Mouse (Mus musculus): Measurements from ENCODE around the gene Snx1. TPM values are rescaled to one million over a fixed set of nuclear protein-coding genes. Genes with fewer than 3 reads are reported as not detected.

The Snx1 gene
- 101 and 122 TPM in 2 replicates for total RNA-seq (2017)

DNA sequence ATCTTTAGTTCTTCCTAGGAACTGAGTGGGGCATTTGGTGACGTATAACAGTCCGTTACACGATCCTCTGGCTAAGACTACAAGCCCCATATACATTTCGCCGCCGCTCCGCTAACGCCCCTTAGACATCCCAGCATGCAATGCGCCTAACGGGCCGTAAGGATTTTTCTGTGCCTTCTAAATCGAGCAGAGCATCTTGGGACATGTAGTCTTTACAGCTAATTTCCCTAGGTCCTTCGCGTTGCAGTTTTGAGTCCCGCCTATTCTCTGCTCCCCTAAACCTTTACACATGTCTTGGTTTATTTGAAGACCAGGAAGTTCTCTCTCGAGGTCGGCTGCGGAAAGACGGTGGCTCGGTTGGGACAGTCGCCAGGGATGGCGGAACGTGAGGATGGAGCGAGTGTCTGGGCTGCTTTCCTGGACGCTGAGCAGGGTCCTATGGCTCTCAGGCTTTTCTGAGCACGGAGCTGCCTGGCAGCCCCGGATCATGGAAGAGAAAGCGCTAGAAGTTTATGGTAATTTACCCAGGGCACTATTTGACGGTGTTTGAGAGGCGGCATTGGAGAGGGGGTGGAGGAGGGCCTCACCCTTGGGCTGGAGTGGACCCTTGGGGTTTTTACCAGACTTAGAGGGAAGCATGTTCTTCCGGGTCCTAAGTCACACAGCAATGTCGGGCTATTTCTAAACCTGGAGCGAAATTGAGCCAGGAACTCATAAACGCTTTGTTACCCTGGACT lies at the start of gene Snx1, which contains the start of gene Ciao2a:
Snx1 (minus strand) TSS at position 132 of the 737 bp plus-strand sequence.
Ciao2a (plus strand) TSS at position 156 of the 737 bp plus-strand sequence.
- peak; percentile 80 for ATAC-seq (replicated peaks; ENCODE audit: low read depth, poor library complexity, severe bottlenecking)

DNA sequence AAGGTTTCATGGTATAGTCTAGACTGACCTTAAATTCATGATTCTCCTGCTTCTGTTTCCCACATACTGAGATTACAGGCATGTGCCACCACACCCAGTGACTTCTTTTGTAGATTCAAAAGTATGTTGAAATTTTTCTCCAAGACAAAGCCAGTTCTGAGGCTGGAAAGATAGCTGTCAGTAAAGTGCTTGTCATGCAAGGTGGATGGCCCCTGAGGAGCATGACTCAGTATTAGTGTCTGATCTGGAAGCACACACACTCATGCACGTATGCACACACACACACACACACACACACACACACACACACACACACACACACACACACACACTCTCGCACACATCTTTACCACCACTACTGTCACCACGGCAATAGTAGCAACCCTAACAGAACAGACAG lies 48.6 kb upstream of the Snx1 start:
- no peak for ATAC-seq (replicated peaks; ENCODE audit: low read depth, poor library complexity, severe bottlenecking)

DNA sequence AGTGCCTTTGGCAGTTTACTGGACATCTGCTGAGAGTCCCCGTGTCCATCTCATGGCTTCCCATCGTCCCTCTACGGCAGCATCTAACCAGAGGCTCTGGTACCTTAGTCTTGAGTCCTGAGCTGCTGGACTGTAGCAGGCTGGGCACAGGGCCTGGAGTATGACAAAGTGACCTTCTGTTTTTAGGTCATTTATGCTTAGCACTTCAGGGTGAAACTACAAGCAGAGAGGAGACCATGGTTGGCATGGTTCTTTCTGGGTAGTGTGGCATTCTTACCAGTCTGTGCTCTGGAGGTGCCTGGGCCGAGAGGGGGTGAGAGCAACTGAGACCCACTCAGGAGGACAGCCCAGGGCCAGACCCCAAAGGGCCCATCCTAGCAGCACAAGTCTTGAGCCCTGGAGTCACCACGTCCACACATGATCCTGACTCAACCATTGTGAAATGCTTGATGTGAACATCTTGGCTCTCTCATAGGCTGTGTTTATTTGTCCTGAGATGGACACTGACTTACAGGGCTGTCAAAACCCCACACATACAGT lies 47.0 kb upstream of the Snx1 start:
- no peak for ATAC-seq (replicated peaks; ENCODE audit: low read depth, poor library complexity, severe bottlenecking)

DNA sequence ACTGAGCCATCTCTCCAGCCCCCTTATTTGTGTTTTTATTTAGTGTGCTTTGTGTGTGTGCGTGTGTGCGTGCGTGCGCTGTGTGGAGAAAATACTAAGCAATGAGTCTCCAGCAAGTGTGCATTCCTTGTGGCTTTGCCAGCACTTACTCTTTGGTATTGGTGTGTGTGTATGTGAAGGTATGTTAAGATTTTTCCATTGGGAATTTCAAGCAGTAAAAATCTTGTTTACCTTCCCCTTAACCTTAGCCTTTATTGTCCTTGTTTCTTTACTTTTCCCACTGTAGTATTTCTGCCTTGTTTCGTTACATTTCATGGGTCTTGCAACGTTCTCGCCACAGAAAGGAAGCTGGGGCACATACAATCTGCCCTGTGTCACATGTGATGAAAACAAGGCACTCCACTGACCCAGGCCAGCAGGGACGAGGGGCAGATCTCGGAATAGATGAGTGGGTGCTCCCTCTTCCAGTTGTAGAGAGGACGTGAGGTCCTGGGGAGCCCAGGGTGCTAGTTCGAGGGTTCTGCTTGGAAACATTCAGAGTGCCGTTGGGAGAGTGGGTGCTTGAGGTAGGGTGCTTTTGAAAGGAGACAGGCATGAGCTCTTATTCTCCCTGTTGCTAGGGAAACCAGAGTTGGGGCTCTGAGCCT lies 45.0 kb upstream of the Snx1 start:
- ATAC-seq (replicated peaks; ENCODE audit: low read depth, poor library complexity, severe bottlenecking), result no peak

DNA sequence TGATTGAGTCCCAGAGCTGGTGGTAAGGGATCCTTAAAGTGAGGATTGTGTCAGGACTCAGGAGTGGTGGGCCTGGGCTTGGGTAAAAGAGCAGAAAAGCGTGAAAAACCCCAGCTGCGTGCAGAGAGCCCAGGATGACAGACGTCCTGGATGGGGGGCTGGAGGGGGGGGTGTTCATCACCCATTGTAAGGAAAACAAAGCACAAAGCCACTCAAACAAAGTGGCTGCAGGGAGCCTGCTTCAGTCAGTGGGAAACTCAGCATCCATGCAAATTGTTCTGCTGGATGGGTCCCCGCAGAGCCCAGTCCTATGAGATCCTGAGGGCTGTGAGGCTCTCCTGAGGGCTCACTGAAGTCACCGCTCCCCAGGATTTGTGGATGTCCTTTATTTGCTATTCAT lies 44.1 kb upstream of the Snx1 start:
- no peak for ATAC-seq (replicated peaks; ENCODE audit: low read depth, poor library complexity, severe bottlenecking)

DNA sequence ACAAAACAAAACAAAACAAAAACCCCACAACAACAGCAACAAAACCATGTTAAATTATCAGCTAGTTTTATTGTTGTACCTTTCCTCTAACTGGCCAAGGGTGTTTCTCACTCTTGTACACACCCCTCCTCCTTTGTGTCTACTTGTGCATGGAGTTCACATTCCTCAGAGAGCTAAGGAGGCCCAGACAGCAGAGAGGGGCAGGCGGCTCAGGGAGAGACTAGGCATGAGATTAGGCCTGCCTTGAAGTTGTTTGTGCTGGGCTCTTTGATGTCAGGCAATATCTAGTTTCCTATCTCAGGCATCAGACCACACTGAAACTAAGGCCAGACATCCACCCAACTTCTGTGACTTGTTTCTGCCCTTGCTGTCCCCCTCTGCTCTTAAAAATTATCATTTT lies 41.8 kb upstream of the Snx1 start:
- ATAC-seq (replicated peaks; ENCODE audit: low read depth, poor library complexity, severe bottlenecking), result no peak

DNA sequence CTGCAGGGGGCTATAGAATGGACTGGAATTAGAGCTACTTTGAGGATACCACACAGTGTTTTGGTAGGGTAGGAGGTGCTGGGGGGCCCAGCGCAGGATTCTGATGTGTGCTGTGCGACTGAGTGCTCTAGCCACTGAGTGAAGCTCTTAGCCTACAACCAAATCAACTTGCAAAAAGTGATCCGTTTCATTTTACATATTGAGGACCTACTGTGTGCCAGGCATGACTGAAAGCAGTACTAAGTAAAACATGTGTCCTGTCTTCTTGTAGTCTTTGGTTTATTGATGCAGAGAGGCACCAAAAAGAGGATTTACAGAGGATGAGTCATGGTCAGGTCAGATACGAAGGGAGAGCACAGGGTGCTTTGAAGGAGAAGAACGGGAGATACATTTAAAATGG lies 40.8 kb upstream of the Snx1 start:
- no peak for ATAC-seq (replicated peaks; ENCODE audit: low read depth, poor library complexity, severe bottlenecking)

DNA sequence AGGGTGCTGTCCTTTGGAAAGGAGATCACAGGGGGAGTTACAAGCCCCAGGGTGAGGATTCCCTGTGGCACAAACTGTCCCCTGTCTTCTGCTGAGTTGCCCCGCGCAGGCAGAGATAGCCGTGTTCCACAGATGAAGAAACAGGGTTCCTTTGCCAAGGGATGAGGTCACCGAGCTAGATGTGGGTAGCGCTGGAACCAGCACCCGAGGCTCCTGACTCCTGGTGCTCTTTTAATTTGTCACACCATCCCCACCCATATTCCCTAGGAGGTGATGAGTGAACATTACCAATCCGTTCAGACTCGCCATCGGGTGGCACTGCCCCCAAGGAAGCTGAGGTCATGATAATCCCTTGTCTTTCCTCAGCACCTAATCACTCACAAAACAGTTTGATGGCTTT lies 36.6 kb upstream of the Snx1 start:
- ATAC-seq (replicated peaks; ENCODE audit: low read depth, poor library complexity, severe bottlenecking), result no peak

DNA sequence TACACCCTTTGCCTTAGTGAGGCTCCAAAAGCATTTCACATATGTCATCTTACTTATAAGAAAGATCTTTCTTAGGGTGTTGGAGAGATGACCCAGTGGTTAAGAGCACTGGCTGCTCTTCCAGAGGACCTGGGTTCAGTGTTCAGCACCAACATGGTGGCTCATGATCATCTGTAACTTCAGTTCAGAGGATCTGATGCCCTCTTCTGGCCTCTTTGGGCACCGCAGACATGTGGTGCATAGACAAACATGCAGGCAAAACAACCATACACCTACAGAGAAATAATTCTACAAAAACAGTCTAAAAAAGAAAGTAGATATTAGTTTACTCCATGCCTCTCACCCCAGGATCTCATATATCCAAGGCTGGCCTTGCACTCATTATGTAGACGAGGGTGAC lies 33.8 kb upstream of the Snx1 start:
- ATAC-seq (replicated peaks; ENCODE audit: low read depth, poor library complexity, severe bottlenecking), result no peak

DNA sequence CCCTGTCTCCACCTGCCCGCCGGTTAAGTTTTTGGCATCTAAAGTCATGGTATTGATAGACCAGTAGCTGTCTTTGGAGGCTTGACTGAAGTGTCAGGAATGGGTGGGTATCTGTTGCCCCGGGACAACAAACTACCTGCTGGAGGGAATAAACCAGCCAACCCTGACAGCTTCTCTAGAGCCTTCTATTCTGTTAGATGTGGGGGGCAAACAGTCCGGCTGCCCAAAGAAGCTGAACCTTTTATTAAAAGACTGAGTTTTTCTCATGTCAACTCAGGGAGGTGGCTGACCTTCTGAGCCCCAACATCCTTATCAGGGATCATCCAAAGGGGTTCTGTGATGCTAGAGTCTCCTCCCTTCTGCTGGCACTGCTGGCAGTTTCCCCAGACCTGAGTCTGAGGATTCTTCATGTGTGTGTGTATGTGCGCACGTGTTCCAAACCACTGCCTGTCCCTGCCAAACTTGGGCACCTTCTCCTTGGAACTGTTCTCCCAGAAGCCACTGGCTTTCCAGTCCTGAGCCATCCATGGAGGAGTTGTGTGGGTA lies 32.6 kb upstream of the Snx1 start:
- no peak for ATAC-seq (replicated peaks; ENCODE audit: low read depth, poor library complexity, severe bottlenecking)

DNA sequence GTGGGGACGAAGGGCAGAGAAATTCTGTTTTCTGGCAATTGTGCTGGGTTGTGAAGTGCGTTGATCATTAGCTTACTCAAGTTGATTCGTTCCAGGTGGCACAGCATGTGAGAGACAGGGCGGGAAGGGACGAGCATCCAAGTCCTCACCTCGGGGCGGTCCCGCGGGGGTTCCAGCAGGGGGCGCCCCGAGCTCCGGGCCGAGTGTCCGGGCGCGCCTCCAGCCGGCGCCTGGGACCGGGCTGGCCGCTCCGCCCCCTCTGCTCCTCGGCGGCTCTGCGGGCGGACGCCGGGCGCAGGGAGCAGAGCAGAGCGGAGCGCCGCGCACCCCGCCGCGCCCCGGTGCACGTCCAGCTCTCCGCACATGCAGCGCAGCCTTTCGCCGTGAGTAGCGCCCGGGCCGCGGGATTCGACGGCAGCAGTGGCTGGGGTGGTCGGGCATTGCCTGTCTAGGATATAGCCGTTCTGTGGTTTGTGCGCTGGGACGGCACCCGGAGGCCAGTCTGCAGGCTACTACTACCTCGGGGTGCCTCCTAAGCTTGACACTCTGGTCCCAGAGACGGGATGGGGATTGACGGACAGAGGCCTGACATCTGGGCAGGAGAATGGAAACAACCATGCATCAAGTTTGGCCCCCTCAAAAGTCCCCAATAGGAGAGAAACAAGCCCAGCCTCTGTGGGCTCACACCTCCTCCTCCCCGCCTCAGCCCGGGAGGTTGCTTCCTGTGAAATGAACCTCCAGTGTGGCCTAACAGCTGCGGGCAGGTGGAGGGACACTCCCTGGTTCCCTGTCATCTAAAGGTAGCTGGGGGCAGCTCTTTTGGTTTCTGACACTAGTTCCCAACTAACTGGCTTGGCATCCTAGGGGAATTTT lies 31.8 kb upstream of the Snx1 start, which contains the start of gene Dapk2:
Dapk2 (plus strand) TSS at position 266 of the 873 bp plus-strand sequence.
- peak; percentile 70 for ATAC-seq (replicated peaks; ENCODE audit: low read depth, poor library complexity, severe bottlenecking)

DNA sequence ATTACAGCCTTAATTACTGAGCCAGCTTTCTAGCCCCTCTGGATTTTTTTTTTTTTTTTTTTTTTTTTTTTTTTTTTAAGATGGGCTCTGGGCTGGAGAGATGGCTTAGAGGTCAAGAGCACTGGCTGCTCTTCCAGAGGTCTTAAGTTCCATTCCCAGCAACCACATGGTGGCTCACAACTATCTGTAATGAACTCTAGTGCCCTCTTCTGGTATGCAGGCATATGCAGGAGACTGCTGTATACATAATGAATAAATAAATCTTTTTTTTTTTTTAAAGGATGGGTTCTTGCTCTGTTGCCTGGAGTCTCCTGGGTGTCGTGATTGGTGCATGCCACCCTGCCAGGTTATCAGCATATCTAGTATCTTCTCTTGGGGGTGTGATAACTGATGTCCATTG lies 29.1 kb upstream of the Snx1 start:
- ATAC-seq (replicated peaks; ENCODE audit: low read depth, poor library complexity, severe bottlenecking), result no peak

DNA sequence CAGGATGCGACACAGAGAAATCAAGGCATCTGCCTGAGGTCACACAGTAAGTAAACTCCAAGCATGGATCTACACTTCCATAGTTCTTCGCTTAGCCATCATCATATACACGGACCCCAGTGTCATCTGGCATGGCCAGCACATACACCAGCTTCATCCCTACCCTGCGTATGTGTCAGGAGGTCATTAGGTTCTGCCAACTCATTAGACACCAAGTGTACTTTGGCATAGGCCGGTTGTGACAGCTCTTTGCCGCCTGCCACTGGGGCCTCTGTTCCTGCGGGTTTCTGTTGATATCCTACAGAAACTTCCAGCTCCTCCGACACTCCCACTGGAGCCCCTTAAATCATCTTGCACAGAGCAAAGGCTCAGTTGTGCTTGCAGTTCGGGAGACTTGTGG lies 27.6 kb upstream of the Snx1 start:
- ATAC-seq (replicated peaks; ENCODE audit: low read depth, poor library complexity, severe bottlenecking), result no peak

DNA sequence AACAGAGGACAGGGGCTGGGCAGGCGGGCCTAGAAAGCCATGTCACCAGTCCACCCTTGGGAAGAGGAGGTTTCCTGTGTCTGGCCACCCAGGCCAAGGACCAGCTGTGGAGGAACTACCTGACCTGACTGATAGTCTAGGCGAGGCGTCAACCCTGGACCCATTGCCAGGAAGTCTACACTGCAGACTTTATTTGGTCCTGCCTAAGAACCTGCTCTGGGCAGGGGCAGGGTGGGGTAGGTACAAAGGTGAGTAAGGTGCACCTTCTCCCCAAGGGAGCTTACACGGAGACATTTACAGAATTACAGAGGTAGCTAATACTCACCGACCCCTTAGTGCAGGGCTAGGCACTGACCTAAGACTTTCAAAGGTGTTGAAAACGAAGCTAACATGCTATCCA lies 27.2 kb upstream of the Snx1 start:
- no peak for ATAC-seq (replicated peaks; ENCODE audit: low read depth, poor library complexity, severe bottlenecking)

DNA sequence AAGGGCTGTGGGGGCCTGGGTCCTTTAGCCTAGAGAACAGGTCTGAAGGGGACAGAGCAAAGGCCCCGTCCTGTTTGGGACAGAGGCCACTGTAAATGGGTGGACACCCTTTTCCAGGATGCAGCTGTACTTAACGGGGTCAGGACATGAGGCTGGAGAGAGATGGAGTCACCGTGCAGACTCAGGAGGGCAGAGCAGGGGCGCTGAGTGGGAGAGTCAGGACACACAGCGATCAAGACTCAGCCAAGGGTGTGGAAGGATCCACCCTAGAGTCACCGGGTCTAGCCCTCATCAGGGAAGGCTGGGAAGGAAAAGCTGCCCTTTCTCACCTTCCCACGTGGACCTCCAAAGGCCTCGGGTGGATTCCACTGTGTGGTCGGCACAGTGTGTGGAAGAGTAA lies 25.6 kb upstream of the Snx1 start:
- no peak for ATAC-seq (replicated peaks; ENCODE audit: low read depth, poor library complexity, severe bottlenecking)

DNA sequence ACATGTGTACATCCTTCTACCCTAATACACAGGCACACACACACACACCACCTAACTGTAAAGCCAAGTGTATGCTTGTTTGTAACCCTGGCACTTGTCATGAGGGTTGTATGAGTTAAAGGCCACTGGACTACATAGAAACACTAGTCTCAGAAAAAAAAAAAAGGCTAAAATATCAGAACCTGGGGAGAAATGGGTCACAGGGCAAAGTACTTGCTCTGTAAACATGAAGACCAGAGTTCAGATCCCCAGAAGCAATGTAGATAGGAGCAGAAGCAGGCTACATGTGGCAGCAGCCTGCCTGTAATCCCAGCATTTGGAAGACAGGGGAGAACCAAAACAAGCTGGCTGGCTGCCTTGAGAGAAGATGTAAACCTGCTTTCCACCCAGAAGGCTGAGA lies 19.8 kb upstream of the Snx1 start:
- no peak for ATAC-seq (replicated peaks; ENCODE audit: low read depth, poor library complexity, severe bottlenecking)

DNA sequence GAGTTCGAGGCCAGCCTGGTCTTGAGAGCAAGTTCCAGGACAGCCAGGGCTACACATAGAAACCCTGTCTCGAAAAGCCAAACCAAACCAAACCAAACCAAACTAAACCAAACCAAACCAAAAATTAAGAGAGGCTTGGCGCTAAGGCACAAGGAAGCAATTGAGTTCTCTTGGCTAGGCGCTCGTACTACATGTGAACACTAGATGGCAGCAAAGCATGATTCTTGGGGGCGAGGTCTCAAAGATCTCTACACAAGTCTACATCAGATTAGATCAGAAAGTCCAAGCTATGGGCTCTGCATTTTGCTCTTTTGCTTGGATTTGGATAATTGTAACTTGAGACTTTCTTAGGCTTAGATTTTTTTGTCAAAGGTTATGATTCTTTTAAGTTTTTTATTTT lies 17.9 kb upstream of the Snx1 start:
- peak; percentile 93 for ATAC-seq (replicated peaks; ENCODE audit: low read depth, poor library complexity, severe bottlenecking)

DNA sequence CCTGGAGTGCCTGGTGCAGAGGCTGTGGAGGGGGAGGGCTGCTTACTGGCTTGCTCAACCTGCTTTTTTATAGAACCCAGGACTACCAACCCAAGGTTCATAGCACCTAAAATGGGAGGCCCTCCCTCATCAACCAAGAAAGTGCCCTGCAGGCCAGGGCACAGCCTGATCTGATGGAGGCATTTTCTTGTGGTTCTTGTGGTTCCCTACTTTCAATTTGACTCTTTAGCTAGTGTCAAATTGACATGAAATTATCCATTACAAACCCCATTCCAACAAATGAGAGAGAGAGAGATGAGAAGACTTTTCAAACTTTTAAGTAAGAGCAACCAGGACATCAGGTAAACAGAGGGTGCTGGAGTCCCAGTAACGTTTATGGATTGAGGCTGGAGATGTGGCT lies 15.9 kb upstream of the Snx1 start:
- no peak for ATAC-seq (replicated peaks; ENCODE audit: low read depth, poor library complexity, severe bottlenecking)

DNA sequence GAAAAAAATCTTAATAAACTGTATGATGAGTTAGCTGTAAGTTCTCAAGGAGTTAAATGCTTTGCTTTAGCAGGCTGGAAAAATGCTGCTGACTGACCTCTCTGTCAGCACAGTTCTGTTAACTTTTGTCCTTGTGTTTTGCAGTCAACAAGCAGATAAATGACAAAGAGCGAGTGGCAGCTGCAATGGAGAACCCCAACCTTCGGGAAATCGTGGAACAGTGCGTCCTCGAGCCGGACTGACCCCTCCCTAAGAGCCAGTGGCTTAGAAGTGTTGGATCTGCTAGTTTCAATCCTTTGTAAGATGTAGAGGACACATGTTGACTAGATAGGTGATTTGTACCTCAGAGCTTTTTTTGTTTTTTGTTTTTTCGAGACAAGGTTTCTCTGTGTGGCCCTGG lies 11.8 kb upstream of the Snx1 start:
- ATAC-seq (replicated peaks; ENCODE audit: low read depth, poor library complexity, severe bottlenecking), result no peak

DNA sequence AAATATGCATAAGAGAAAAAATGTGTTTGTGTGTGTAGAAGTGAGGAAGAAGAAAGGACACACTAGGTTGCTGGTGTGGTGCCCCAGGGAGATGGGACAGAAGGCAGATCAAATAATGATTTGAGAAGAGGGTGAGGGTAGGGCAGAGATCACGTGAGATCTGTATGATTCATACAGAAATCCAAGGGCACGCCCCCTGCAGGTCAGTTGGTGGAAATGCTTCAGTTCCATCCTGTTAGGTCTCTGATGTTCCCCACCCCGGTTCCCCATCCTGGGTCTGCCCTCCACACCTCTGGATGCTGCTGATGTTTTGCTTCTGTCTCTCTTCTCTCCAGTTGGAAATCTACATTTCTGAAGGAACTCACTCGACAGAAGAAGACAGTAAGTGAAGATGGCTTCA lies 9.6 kb upstream of the Snx1 start:
- ATAC-seq (replicated peaks; ENCODE audit: low read depth, poor library complexity, severe bottlenecking), result peak; percentile 46; the same call in 1 of the 2 replicates

Measured in common myeloid progenitor, adult 5-6 weeks (primary cell).